Mouse (Mus musculus) bone marrow, adult 2 months (tissue): ENCODE data around the gene Acads.

Experiments used
- CTCF ChIP-seq: fragments of 200-500 bp; IDR thresholded peaks from 2 replicates; pipeline ENCODE4 v1.5.1; 2011; ENCODE audit warnings: low read length, control low read depth; ENCODE audit not compliant: control insufficient read depth, insufficient read depth
- POLR2A ChIP-seq: fragments of 200-500 bp; IDR thresholded peaks from 2 replicates; pipeline ENCODE4 v1.6.1; 2011; ENCODE audit warnings: low read depth, mild to moderate bottlenecking, control low read depth, low read length, borderline replicate concordance; ENCODE audit not compliant: control insufficient read depth

GRCm38 (mm10) chr5:115124690-115125089 is 5.5 kb upstream of the Acads start:
- TF ChIP-seq CTCF (no peak), POLR2A (no peak)
